11 mouse cellular contexts compared by ENCODE assay signal in the genomic region with DNA sequence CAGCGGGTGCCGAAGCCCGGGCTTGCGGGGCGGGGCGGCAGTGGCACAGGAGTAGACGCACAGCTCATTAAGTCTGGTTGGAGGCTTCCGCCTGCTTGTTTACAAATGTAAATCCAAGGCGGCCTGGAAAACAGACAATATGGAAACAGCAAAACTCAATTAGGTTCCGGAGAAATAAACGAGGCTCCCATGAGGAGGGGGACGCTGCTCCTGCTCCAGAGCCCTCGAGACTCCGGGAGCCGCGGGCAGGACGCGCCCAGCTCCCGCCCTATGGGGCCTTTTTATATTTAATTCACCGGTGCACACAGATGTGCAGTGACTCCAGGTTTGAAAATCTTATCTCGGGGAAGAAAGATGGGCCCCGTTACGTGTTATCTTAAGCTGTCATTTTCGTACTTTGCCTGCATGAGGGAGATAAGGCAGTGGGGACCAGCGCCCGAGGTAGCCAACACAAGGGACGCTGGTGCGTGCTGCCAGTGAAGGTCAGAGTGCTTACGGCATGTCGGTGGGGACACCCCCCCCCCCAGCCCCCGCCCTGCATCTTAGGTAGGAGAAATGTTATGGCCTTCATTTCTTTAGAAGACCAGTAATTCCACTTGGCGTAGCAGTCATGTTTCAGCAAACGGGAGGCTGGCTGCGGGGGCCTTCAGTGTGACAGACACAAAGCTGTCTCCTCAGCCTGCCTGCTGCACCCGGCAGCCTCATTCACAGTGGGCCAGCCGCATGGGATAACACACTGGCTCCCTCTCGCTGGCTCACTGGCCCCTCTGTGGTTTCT.
A peak's percentile ranks its signal among the peaks of the same experiment; 100 is the strongest.
DNase-seq lines count a peak whose midpoint lies in the region; ATAC-seq and TF ChIP-seq lines count a peak whose summit lies in the region.
"Had no signal": no experiment of that assay in that cellular context is flagged by ENCODE, and none has a peak within 500 bp of the region (broad histone marks: within the 10 kb centered on the region; RNA-seq: fewer than 3 reads in every experiment).

No protein-coding gene starts in this region.

- DNase-seq in layer of hippocampus, adult 2 months (ENCODE audit: low spot score in 2 of 2), result peak; percentile 32 to 55
- no peak for DNase-seq in layer of hippocampus, postnatal 25 days (ENCODE audit: extremely low spot score in 1 of 2, low spot score in 1 of 2)
- DNase-seq in embryonic facial prominence, embryonic 14.5 days (ENCODE audit: low spot score), result peak; percentile 20
- DNase-seq in hindbrain, postnatal 0 days (ENCODE audit: low spot score), result peak; percentile 43
- peak; percentile 70 for DNase-seq in midbrain, embryonic 14.5 days
- DNase-seq in thymus, adult 2 months, result no peak
- DNase-seq in urinary bladder, postnatal 36 days (ENCODE audit: low spot score in 2 of 2), result no peak
- DNase-seq in kidney, postnatal 36 days, result no peak
- DNase-seq: kidney, adult 8-10 months had no signal

- no peaks in the 10 kb centered on the region for H3K36me3 ChIP-seq in embryonic facial prominence, embryonic 14.5 days (ENCODE audit: control insufficient read depth, insufficient read depth, low read length)
- no peaks in the 10 kb centered on the region for H3K36me3 ChIP-seq in hindbrain, postnatal 0 days (ENCODE audit: insufficient read depth, low read length)
- H3K36me3 ChIP-seq in midbrain, embryonic 14.5 days (ENCODE audit: control insufficient read depth, insufficient read depth, low read length), result no peaks in the 10 kb centered on the region
- H3K36me3 ChIP-seq in thymus, adult 2 months (ENCODE audit: control insufficient read depth, insufficient read depth, low read length), result no peaks in the 10 kb centered on the region
- H3K36me3 ChIP-seq: G1E had no signal

- WGBS in embryonic facial prominence, embryonic 14.5 days, result 56% methylated on average over 37 of the region's 37 CpGs
- 35% methylated on average over 37 of the region's 37 CpGs for WGBS in hindbrain, postnatal 0 days
- 22% methylated on average over 37 of the region's 37 CpGs for WGBS in midbrain, embryonic 14.5 days
- WGBS in thymus, adult 2 months, result 84% methylated on average over 37 of the region's 37 CpGs

- TF ChIP-seq POLR2A in thymus, adult 2 months (IDR thresholded peaks at IDR 0.05; ENCODE audit: control insufficient read depth, extremely low read depth, insufficient read depth, low read length, poor library complexity), result no peak

- H3K27me3 ChIP-seq in embryonic facial prominence, embryonic 14.5 days (replicated peaks; ENCODE audit: control insufficient read depth, insufficient read depth, low read length), result no peaks in the 10 kb centered on the region
- H3K27me3 ChIP-seq in hindbrain, postnatal 0 days (ENCODE audit: insufficient read depth, low read length), result no peaks in the 10 kb centered on the region
- H3K27me3 ChIP-seq in midbrain, embryonic 14.5 days (ENCODE audit: control insufficient read depth, insufficient read depth, low read length), result no peaks in the 10 kb centered on the region
- H3K27me3 ChIP-seq in thymus, adult 2 months (ENCODE audit: control insufficient read depth, insufficient read depth, low read length), result no peaks in the 10 kb centered on the region

- H3K9me3 ChIP-seq in embryonic facial prominence, embryonic 14.5 days (ENCODE audit: control insufficient read depth, low read length), result no peaks in the 10 kb centered on the region
- no peaks in the 10 kb centered on the region for H3K9me3 ChIP-seq in hindbrain, postnatal 0 days (ENCODE audit: low read length)
- no peaks in the 10 kb centered on the region for H3K9me3 ChIP-seq in midbrain, embryonic 14.5 days (ENCODE audit: control insufficient read depth, low read length)

- no peak overlapping the region for H3K9ac ChIP-seq in embryonic facial prominence, embryonic 14.5 days (ENCODE audit: low read depth, low read length)
- 0 out of 2 replicates have a peak overlapping the region, but pooled peaks have one; percentile 6 for H3K9ac ChIP-seq in hindbrain, postnatal 0 days (replicated peaks; ENCODE audit: low read length)
- 0 out of 2 replicates have a peak overlapping the region, but pooled peaks have one; percentile 0 for H3K9ac ChIP-seq in midbrain, embryonic 14.5 days (replicated peaks; ENCODE audit: low read length)

- no peak overlapping the region for H3K27ac ChIP-seq in layer of hippocampus, adult 2 months
- no peak overlapping the region for H3K27ac ChIP-seq in embryonic facial prominence, embryonic 14.5 days (replicated peaks; ENCODE audit: low read depth, low read length)
- no peak overlapping the region; the same call in 1 of the 2 replicates for H3K27ac ChIP-seq in hindbrain, postnatal 0 days
- peak overlapping the region; percentile 73 for H3K27ac ChIP-seq in midbrain, embryonic 14.5 days (replicated peaks; ENCODE audit: low read depth, low read length)
- no peak overlapping the region for H3K27ac ChIP-seq in thymus, adult 2 months (ENCODE audit: control insufficient read depth, insufficient read depth, low read length)

- H3K4me3 ChIP-seq in layer of hippocampus, adult 2 months, result no peak overlapping the region
- H3K4me3 ChIP-seq in embryonic facial prominence, embryonic 14.5 days (ENCODE audit: low read depth, low read length), result no peak overlapping the region
- H3K4me3 ChIP-seq in hindbrain, postnatal 0 days (ENCODE audit: low read length), result no peak overlapping the region
- no peak overlapping the region for H3K4me3 ChIP-seq in midbrain, embryonic 14.5 days (replicated peaks; ENCODE audit: low read depth, low read length)
- no peak overlapping the region for H3K4me3 ChIP-seq in thymus, adult 2 months (ENCODE audit: control insufficient read depth, insufficient read depth, low read length)

- H3K4me1 ChIP-seq in embryonic facial prominence, embryonic 14.5 days (ENCODE audit: control insufficient read depth, insufficient read depth, low read length), result no peaks in the 10 kb centered on the region
- H3K4me1 ChIP-seq in hindbrain, postnatal 0 days (ENCODE audit: insufficient read depth, low read length), result peaks cover 11% of the 10 kb centered on the region
- H3K4me1 ChIP-seq in midbrain, embryonic 14.5 days (ENCODE audit: control insufficient read depth, insufficient read depth, low read length), result peaks cover 22% of the 10 kb centered on the region
- no peaks in the 10 kb centered on the region for H3K4me1 ChIP-seq in thymus, adult 2 months (replicated peaks; ENCODE audit: control insufficient read depth, insufficient read depth, low read length)

- peak overlapping the region; percentile 28; the same call in 1 of the 2 replicates for H3K4me2 ChIP-seq in embryonic facial prominence, embryonic 14.5 days (ENCODE audit: low read depth, low read length)
- H3K4me2 ChIP-seq in hindbrain, postnatal 0 days (ENCODE audit: low read depth, low read length), result no peak overlapping the region
- H3K4me2 ChIP-seq in midbrain, embryonic 14.5 days (ENCODE audit: low read length), result peak overlapping the region; percentile 12

- ATAC-seq in embryonic facial prominence, embryonic 14.5 days (ENCODE audit: low read depth), result no peak
- no peak for ATAC-seq in hindbrain, postnatal 0 days
- ATAC-seq in midbrain, embryonic 14.5 days (ENCODE audit: low FRiP score, low TSS enrichment), result peak; percentile 29; the same call in 1 of the 2 replicates
- ATAC-seq: lung, postnatal 0 days had no signal

- no peak for TF ChIP-seq CTCF in layer of hippocampus, adult 2 months (conservative IDR thresholded peaks at IDR 0.05)
- TF ChIP-seq CTCF in hindbrain, postnatal 0 days (IDR thresholded peaks at IDR 0.05; ENCODE audit: low read depth), result no peak
- TF ChIP-seq CTCF in thymus, adult 2 months (IDR thresholded peaks at IDR 0.05; ENCODE audit: borderline replicate concordance, control insufficient read depth, extremely low read depth, insufficient read depth, low read length, poor library complexity), result no peak

Comparison
In these comparisons a context has a peak if more than half of its experiments do, and no peak if none do; other contexts are left out.
1. DNase-seq: peak in layer of hippocampus, adult 2 months (2 of 2), embryonic facial prominence, embryonic 14.5 days (single experiment), hindbrain, postnatal 0 days (single experiment) and midbrain, embryonic 14.5 days (single experiment); none in layer of hippocampus, postnatal 25 days (0 of 2), thymus, adult 2 months (single experiment), urinary bladder, postnatal 36 days (0 of 2) and kidney, postnatal 36 days (0 of 2).